Mouse (Mus musculus) gastrocnemius, adult 18-20 months (tissue): ENCODE measurements at regions not wholly inside any gene's neighbourhood (a gene's known extent, or its start where the extent isn't known, plus 50 kb on each side); places are given as distances from the start of the nearest gene placed in this dataset.
"Not testable (repeated sequence)": the region's sequence is repeated elsewhere in the genome, so short reads cannot be mapped to it uniquely, and the experiment has no call there.

Source experiments
- DNase-seq: peaks from one replicate; pipeline ENCODE4 v3.0.0; 2021; ENCODE audit warnings: low spot score

GRCm38 (mm10) chr2:78600753-78601152, 267.2 kb upstream of the Ube2e3 start:
- no peak for DNase-seq

- DNase-seq, result no peak
Observed at GRCm38 (mm10) chr2:78598039-78598438, 269.9 kb upstream of the Ube2e3 start.

DNA sequence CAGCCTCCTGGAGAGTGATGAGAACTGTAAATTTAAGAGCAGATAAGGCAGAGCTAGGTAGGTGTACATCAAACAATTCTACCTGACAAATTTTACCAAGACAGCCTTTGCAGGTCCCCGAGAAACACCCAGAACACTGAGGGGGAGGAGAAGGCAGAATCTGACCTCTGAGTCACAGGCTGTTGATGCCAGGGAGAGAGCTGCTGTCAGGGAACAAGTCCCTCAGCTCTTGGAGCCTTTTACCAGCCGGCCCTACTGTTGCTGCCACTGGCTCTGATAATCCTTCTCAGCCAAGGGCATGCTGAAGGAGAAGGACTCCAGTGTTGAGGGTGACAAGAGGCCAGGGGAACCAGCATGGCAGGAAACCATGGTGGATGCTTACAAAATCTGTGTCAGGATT, 271.7 kb upstream of the Ube2e3 start:
- DNase-seq, result no peak

- DNase-seq, result no peak
Observed at GRCm38 (mm10) chr2:78580013-78580412, 287.9 kb upstream of the Ube2e3 start.

- DNase-seq, result no peak
Observed at GRCm38 (mm10) chr2:78572492-78572891, 295.4 kb upstream of the Ube2e3 start.

- DNase-seq, result no peak
Observed at GRCm38 (mm10) chr2:78558128-78558527, 309.8 kb upstream of the Ube2e3 start.

- DNase-seq, result no peak
Observed at GRCm38 (mm10) chr2:78551085-78551484, 316.8 kb upstream of the Ube2e3 start.

- DNase-seq, result no peak
Observed at GRCm38 (mm10) chr2:78548683-78549467, 319.0 kb upstream of the Ube2e3 start.

GRCm38 (mm10) chr2:78547286-78547685, 320.6 kb upstream of the Ube2e3 start:
- DNase-seq, result no peak

GRCm38 (mm10) chr2:78540422-78540821, 327.5 kb upstream of the Ube2e3 start:
- no peak for DNase-seq

GRCm38 (mm10) chr2:78539592-78540300, 328.2 kb upstream of the Ube2e3 start:
- DNase-seq, result no peak

GRCm38 (mm10) chr2:78537574-78537973, 330.4 kb upstream of the Ube2e3 start:
- DNase-seq, result no peak

- DNase-seq, result not testable (repeated sequence)
Observed at GRCm38 (mm10) chr2:78533881-78534280, 334.0 kb upstream of the Ube2e3 start.

- no peak for DNase-seq
Observed at GRCm38 (mm10) chr2:78530535-78530934, 337.4 kb upstream of the Ube2e3 start.

GRCm38 (mm10) chr2:78520258-78521023, 347.5 kb upstream of the Ube2e3 start:
- no peak for DNase-seq

GRCm38 (mm10) chr2:78493115-78493514, 374.8 kb upstream of the Ube2e3 start:
- no peak for DNase-seq

- no peak for DNase-seq
Observed at GRCm38 (mm10) chr2:78480036-78480435, 387.9 kb upstream of the Ube2e3 start.

- no peak for DNase-seq
Observed at GRCm38 (mm10) chr2:78459444-78459843, 408.5 kb upstream of the Ube2e3 start.

DNA sequence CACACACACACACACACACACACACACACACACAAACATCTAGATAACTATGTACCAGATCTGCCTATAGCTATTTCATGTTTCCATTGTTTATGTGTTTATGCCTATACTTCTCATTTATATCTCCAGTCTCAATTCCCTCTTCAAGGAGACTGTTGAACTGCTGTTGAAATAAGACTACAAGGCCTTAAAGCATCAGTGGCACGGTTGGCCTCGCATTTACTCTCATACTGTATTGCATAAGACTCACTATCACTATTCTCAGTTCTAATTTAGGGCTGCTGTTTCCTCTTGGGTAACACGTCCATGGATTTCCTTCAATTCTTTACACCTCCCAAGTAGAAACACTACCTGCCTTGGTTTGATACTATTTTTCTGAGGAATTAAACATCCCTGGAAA, 414.5 kb upstream of the Ube2e3 start:
- DNase-seq, result no peak

GRCm38 (mm10) chr2:78436816-78437215, 431.1 kb upstream of the Ube2e3 start:
- DNase-seq, result no peak

- DNase-seq, result no peak
Observed at GRCm38 (mm10) chr2:78435071-78435470, 432.9 kb upstream of the Ube2e3 start.

DNA sequence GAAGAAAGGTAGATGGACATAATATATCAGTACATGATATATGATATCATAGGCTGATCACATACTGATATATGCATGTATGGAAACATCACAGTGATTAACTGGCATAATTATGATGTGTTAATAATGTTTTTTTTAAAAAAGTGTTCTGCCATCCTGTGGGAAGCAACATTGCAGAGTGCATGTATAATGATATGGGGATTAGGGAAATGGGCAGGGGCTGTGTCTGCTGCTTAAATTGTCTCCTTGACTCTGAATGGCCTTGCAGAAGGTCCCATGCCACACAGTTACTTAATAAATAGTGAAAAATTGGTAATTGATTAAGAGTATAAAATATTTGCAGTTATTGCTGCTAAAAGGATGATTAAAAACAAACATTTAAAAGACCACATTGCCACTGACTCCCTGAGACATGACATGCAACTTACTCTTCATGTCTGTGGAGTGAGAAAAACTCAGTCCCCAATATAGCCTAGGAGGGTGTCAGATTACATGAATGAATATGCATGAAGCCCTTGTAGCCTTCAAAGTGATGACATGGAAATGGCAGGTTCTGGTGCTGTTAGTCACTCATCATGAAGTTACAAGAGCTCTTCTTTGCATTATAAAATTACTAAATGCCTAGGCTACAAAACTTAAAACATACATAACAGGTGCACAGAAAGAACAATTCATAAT, 440.1 kb upstream of the Ube2e3 start:
- DNase-seq, result no peak
